Mouse (Mus musculus): Measurements from ENCODE around the gene Plek.

- TF ChIP-seq CTCF (IDR thresholded peaks at IDR 0.05; ENCODE audit: low read depth, low read length) (no peak), POLR2A (IDR thresholded peaks at IDR 0.05; ENCODE audit: borderline replicate concordance, low read depth, low read length) (no peak)
Measured at GRCm38 (mm10) chr11:17045806-17046205, 6.4 kb downstream of the Plek start.
